Mouse (Mus musculus) G1E (cell line): Measurements from ENCODE around the gene Myom3. TPM values are rescaled to one million over a fixed set of nuclear protein-coding genes. Genes with fewer than 3 reads are reported as not detected.

Experiments
- ATAC-seq: 2 replicates; pipeline ENCODE4 v1.8.0; 2016; ENCODE audit warnings: mild to moderate bottlenecking; ENCODE audit not compliant: insufficient number of reproducible peaks, poor library complexity, low FRiP score, severe bottlenecking; ENCODE audit errors: extremely low read depth
- DNase-seq: peaks from one replicate; pipeline ENCODE4 v3.0.0; 2012; ENCODE audit warnings: low spot score
- H3K27me3 ChIP-seq: 2 replicates; pipeline ENCODE4 v1.6.1; 2012; ENCODE audit warnings: mild to moderate bottlenecking, low read length, inconsistent platforms; ENCODE audit not compliant: insufficient read depth
- H3K36me3 ChIP-seq: replicated peaks from 2 replicates; pipeline ENCODE3; 2012; ENCODE audit warnings: mild to moderate bottlenecking, inconsistent platforms
- H3K4me1 ChIP-seq: 2 replicates; pipeline ENCODE4 v1.6.1; 2012; ENCODE audit warnings: low read depth, low read length, inconsistent platforms, mixed read lengths; ENCODE audit not compliant: insufficient read depth
- H3K4me3 ChIP-seq: 2 replicates; pipeline ENCODE4 v1.5.1; 2012; ENCODE audit warnings: low read depth, mild to moderate bottlenecking, inconsistent platforms, low read length, moderate library complexity, mixed read lengths
- H3K9me3 ChIP-seq: replicated peaks from 2 replicates; pipeline ENCODE4 v1.6.1; 2012; ENCODE audit warnings: inconsistent platforms
- CTCF ChIP-seq: IDR thresholded peaks from 2 replicates; pipeline ENCODE4 v1.5.1; 2012; ENCODE audit warnings: low read depth, low read length, inconsistent platforms, mixed read lengths
- GATA1 ChIP-seq: IDR thresholded peaks from 2 replicates; pipeline ENCODE4 v1.6.1; 2012; ENCODE audit warnings: borderline replicate concordance, low read length, inconsistent platforms, mixed read lengths
- GATA2 ChIP-seq: IDR thresholded peaks from 2 replicates; pipeline ENCODE4 v1.6.1; 2012; ENCODE audit warnings: low read depth, low read length, inconsistent platforms, borderline replicate concordance
- POLR2AphosphoS5 ChIP-seq: IDR thresholded peaks from 2 replicates; pipeline ENCODE4 v1.6.1; 2012; ENCODE audit warnings: low read depth, low read length, inconsistent platforms; ENCODE audit not compliant: insufficient replicate concordance
- TAL1 ChIP-seq: conservative IDR thresholded peaks from 2 replicates; pipeline ENCODE4 v1.6.1; 2012; ENCODE audit warnings: low read depth, low read length, inconsistent platforms, mixed read lengths
- polyA plus RNA-seq: library from polyadenylated mRNA; stranded (reverse); fragments of >175 nt; gene quantifications from 2 replicates; pipeline ENCODE4 v1.2.3, GENCODE M21; 2012
- total RNA-seq, 2 experiments: library from RNA; stranded (forward) in 1 of 2; stranded (reverse) in 1 of 2; fragments of 200-1000 nt in 1 of 2; fragments of >200 nt in 1 of 2; fragmentation: Nextera tagmentation in 1 of 2; gene quantifications; 2 replicates each; pipeline ENCODE4 v1.2.3; 2014 to 2017

Myom3 gene
- total and polyA plus RNA-seq, 3 experiments = 0.11 TPM; not detected in 2

GRCm38 (mm10) chr4:135727817-135728216, 31.7 kb upstream of the Myom3 start, which contains the start of gene Il22ra1:
Il22ra1 (plus strand) TSS chr4:135728172.
- no peaks in the 10 kb centered on the region for H3K36me3 ChIP-seq
- H3K9me3 ChIP-seq = no peaks in the 10 kb centered on the region
- ATAC-seq (no peak), DNase-seq (no peak)
- no peaks in the 10 kb centered on the region for H3K4me1 ChIP-seq
- H3K4me3 ChIP-seq = no peak within 1 kb of the TSS
- H3K27me3 ChIP-seq = peaks cover 8% of the 10 kb centered on the region; the same call in 1 of the 2 replicates
- TF ChIP-seq CTCF = no peak
- TF ChIP-seq GATA1 = no peak
- TF ChIP-seq TAL1 = no peak
- no peak for TF ChIP-seq GATA2
- no peak for TF ChIP-seq POLR2AphosphoS5

GRCm38 (mm10) chr4:135730204-135730603, 29.3 kb upstream of the Myom3 start:
- ATAC-seq (no peak), DNase-seq (no peak)
- H3K27me3 ChIP-seq = peaks cover 8% of the 10 kb centered on the region; the same call in 1 of the 2 replicates
- no peaks in the 10 kb centered on the region for H3K36me3 ChIP-seq
- H3K9me3 ChIP-seq = peaks cover 3% of the 10 kb centered on the region; the same call in 1 of the 2 replicates
- TF ChIP-seq TAL1 (no peak), CTCF (no peak), GATA2 (no peak), POLR2AphosphoS5 (no peak)
- H3K4me3 ChIP-seq = no peak overlapping the region
- H3K4me1 ChIP-seq = no peaks in the 10 kb centered on the region

- DNase-seq = no peak
- Histone ChIP-seq H3K4me1 (no peaks in the 10 kb centered on the region), H3K4me3 (no peak overlapping the region), H3K27me3 (peaks cover 8% of the 10 kb centered on the region; the same call in 1 of the 2 replicates), H3K36me3 (no peaks in the 10 kb centered on the region), H3K9me3 (peaks cover 3% of the 10 kb centered on the region; the same call in 1 of the 2 replicates)
- ATAC-seq = no peak
- TF ChIP-seq GATA2 (no peak), POLR2AphosphoS5 (no peak), GATA1 (no peak), CTCF (no peak), TAL1 (no peak)
Measured at GRCm38 (mm10) chr4:135730951-135731350, 28.6 kb upstream of the Myom3 start.

- ATAC-seq = no peak
- no peak for TF ChIP-seq GATA2
- no peak for TF ChIP-seq POLR2AphosphoS5
- no peak for TF ChIP-seq GATA1
- TF ChIP-seq TAL1 = no peak
- TF ChIP-seq CTCF = no peak
- H3K27me3 ChIP-seq = peaks cover 10% of the 10 kb centered on the region
- peaks cover 3% of the 10 kb centered on the region; the same call in 1 of the 2 replicates for H3K9me3 ChIP-seq
- H3K4me1 ChIP-seq = no peaks in the 10 kb centered on the region
- DNase-seq = no peak
- H3K4me3 ChIP-seq = no peak overlapping the region
- H3K36me3 ChIP-seq = no peaks in the 10 kb centered on the region
Measured at GRCm38 (mm10) chr4:135733901-135734300, 25.6 kb upstream of the Myom3 start.

GRCm38 (mm10) chr4:135736903-135737302, 22.6 kb upstream of the Myom3 start:
- Histone ChIP-seq H3K27me3 (peaks cover 2% of the 10 kb centered on the region; the same call in 1 of the 2 replicates), H3K4me3 (no peak overlapping the region), H3K36me3 (no peaks in the 10 kb centered on the region), H3K9me3 (peaks cover 3% of the 10 kb centered on the region; the same call in 1 of the 2 replicates), H3K4me1 (no peaks in the 10 kb centered on the region)
- TF ChIP-seq POLR2AphosphoS5 (no peak), CTCF (no peak), GATA2 (no peak), GATA1 (no peak), TAL1 (no peak)
- DNase-seq = no peak
- ATAC-seq = no peak

- Histone ChIP-seq H3K9me3 (peaks cover 3% of the 10 kb centered on the region; the same call in 1 of the 2 replicates), H3K4me1 (no peaks in the 10 kb centered on the region), H3K27me3 (peaks cover 2% of the 10 kb centered on the region), H3K36me3 (no peaks in the 10 kb centered on the region), H3K4me3 (no peak overlapping the region)
- ATAC-seq = no peak
- no peak for DNase-seq
- no peak for TF ChIP-seq POLR2AphosphoS5
- no peak for TF ChIP-seq GATA1
- no peak for TF ChIP-seq CTCF
- TF ChIP-seq TAL1 = no peak
- TF ChIP-seq GATA2 = no peak
Measured at GRCm38 (mm10) chr4:135738237-135738636, 21.3 kb upstream of the Myom3 start.
